Mouse (Mus musculus) heart, postnatal 4 days (tissue): Measurements from ENCODE around the gene Prss22. TPM values are rescaled to one million over a fixed set of nuclear protein-coding genes. Genes with fewer than 3 reads are reported as not detected.
"Not testable (repeated sequence)": the region's sequence is repeated elsewhere in the genome, so short reads cannot be mapped to it uniquely, and the experiment has no call there.

Experiments
- DNase-seq: peaks from one replicate; pipeline ENCODE4 v3.0.0; 2021
- total RNA-seq, 2 experiments: library from RNA; stranded (reverse); gene quantifications; 2 replicates each; pipeline ENCODE4 v1.2.3; 2021

The Prss22 gene
- total RNA-seq, 2 experiments from 2014 or later: not detected

GRCm38 (mm10) chr17:23994667-23995066, 3.2 kb downstream of the Prss22 start:
- no peak for DNase-seq

GRCm38 (mm10) chr17:23993559-23994428, 4.1 kb downstream of the Prss22 start:
- peak; percentile 94 for DNase-seq

GRCm38 (mm10) chr17:23992789-23993553, 4.9 kb downstream of the Prss22 start:
- DNase-seq: no peak

GRCm38 (mm10) chr17:23989802-23990201, 8.1 kb downstream of the Prss22 start:
- DNase-seq: no peak

- DNase-seq: no peak
These were observed 12.9 kb downstream of the Prss22 start for GRCm38 (mm10) chr17:23984989-23985388.

GRCm38 (mm10) chr17:23982912-23983311, 15.0 kb downstream of the Prss22 start:
- DNase-seq: no peak

- DNase-seq: no peak
These were observed 17.5 kb downstream of the Prss22 start, which contains the start of gene Prss30 for GRCm38 (mm10) chr17:23980297-23980909. Gene Prss30, minus strand, starts transcription at chr17:23980566.

GRCm38 (mm10) chr17:23979471-23979870, 18.4 kb downstream of the Prss22 start:
- DNase-seq: no peak

GRCm38 (mm10) chr17:23976665-23977064, 21.2 kb downstream of the Prss22 start:
- DNase-seq: no peak

- no peak for DNase-seq
These were observed 26.6 kb downstream of the Prss22 start for GRCm38 (mm10) chr17:23971315-23971714.

- peak; percentile 84 for DNase-seq
These were observed 28.7 kb downstream of the Prss22 start for GRCm38 (mm10) chr17:23969231-23969630.

GRCm38 (mm10) chr17:23968780-23969179, 29.1 kb downstream of the Prss22 start:
- no peak for DNase-seq

GRCm38 (mm10) chr17:23966658-23967401, 31.1 kb downstream of the Prss22 start:
- DNase-seq: no peak

GRCm38 (mm10) chr17:23965805-23966425, 32.0 kb downstream of the Prss22 start:
- DNase-seq: no peak

- DNase-seq: no peak
These were observed 36.3 kb downstream of the Prss22 start for GRCm38 (mm10) chr17:23961573-23962122.

- DNase-seq: peak; percentile 86
These were observed 37.7 kb downstream of the Prss22 start for GRCm38 (mm10) chr17:23960084-23960738.

- DNase-seq: no peak
These were observed 42.7 kb downstream of the Prss22 start, which contains the start of gene Sbpl for GRCm38 (mm10) chr17:23955174-23955573. Gene Sbpl, minus strand, starts transcription at chr17:23955274.

GRCm38 (mm10) chr17:23950828-23951227, 47.1 kb downstream of the Prss22 start:
- not testable (repeated sequence) for DNase-seq

- DNase-seq: no peak
These were observed 48.8 kb downstream of the Prss22 start for GRCm38 (mm10) chr17:23949068-23949467.

- DNase-seq: not testable (repeated sequence)
These were observed 50.4 kb downstream of the Prss22 start for GRCm38 (mm10) chr17:23947486-23947885.
